Mouse (Mus musculus) heart, postnatal 10 days (tissue): ENCODE results near the gene Lrrc8d. TPM values are rescaled to one million over a fixed set of nuclear protein-coding genes. Genes with fewer than 3 reads are reported as not detected.

Experiments
- DNase-seq, 2 experiments: peaks; one replicate each; pipeline ENCODE4 v3.0.0; 2021
- intact Hi-C: fragments of 180-260 bp; cut with DNase I; formaldehyde crosslinking; loops from one replicate; pipeline ENCODE4 v1.15.1; 2025
- total RNA-seq, 2 experiments: library from RNA; stranded (reverse); gene quantifications; 2 replicates each; pipeline ENCODE4 v1.2.3; 2021

Lrrc8d gene
- total RNA-seq, 2 experiments from 2014 or later = 18.7 to 19.5 TPM

DNA sequence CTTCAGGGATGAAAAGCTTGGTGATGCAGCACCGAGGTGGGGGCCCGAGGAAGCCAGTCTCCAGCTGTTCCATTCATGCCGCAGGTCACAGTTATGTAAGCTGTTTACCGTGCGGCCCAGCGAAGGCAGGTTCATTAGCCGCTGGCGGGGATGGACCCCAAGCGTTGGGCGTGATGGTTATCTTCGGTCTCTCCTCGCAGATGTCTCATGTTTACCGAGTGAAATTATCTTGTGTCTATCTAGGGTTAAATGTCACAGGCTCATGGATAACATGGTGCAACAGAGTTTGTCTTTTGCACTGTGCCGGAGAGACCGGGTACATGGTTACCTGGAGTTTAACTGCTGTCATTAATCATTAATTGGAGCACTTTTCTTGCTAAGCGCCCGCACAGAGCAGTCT lies 58.2 kb downstream of the Lrrc8d start:
- intact Hi-C loops = no loop called here

DNA sequence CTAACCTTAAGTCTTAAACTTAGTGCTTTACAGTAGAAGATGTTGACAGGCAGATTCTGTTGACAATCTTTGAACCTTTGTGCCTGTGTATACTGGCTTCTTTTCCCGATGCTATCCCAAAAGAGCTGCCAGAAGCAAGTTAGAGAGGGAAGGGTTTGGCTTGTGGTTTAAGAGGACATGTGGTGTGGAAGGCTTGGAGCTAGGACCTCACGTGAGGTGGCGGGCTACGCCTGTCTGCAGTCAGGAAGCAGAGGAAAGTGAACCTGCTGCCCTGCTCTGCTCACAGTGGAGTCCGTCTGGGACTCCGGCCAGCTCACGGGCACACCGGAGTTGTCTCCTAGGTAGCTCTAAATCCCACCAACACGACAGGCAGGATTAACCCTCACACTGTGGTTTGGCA lies 59.1 kb downstream of the Lrrc8d start:
- intact Hi-C loops = no loop called here
- DNase-seq = no peak

More for the DNA sequence above, 58.2 kb downstream of the Lrrc8d start:
- DNase-seq = no peak

DNA sequence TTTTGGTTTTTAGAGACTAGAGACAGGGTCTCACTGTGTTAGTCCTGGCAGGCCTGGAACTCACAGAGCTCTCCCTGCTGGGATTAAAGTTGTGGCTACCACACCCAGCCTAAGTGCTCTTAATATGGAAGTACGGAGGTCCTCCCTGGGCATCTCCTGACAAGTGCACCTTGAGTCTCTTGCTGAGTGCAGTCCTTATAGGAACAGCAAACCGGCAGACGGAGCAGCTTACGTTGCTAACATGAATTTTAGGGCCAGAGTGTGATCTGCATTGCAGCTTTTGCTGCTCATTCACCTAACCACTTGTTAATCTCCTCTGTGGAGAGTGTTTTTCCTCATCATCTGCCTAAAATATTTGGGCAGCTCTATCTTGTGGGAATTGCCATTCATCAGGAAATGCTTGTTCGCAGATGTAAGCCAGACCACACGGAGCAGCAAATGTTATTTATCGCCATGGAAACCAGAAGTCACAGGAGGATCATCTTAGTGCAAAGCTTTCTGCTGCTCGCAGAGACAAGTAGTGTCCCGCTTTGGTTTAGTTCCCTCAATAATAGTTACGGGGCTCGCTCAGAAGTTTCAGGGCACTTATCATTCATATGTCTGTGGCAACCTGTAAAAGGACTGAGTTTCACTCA lies 62.2 kb downstream of the Lrrc8d start:
- peak; percentile 44 to 49 for DNase-seq
- intact Hi-C loops = no loop called here

DNA sequence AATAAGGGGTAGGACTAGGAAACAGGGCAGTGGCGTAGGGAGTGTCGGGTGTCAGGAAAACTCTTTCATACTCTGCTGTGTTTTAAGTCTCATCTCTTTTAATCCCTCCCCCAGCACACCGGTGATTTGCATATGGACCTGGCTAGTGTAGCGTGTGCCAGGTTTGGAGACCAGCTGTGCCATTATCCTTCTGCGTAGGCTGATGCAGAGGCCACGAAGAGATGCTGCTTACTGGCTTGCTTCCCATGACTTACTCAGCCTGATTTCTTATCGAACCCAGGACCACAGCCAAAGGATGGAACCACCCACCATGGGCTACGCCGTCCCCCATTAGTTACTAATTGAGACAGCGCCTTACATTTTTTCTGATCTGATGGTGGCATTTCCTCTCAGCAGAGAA lies 64.6 kb downstream of the Lrrc8d start:
- no peak for DNase-seq
- intact Hi-C loops = no loop called here

DNA sequence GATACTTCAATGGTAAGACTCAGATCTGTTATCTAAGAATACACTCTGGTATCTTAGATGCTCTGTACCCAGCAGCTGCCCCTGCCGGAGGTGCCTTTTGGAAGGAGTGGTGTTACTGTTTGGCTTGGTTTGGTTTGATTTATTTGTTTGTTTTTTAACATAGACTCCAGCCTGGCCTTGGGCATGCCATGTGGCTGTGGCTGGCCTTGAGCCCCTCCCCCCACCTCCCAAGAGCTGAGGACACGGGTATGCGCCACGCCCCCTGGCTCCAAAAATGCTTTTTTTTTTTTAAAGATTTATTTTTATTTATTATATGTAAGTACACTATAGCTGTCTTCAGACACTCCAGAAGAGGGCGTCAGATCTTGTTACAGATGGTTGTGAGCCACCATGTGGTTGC lies 65.6 kb downstream of the Lrrc8d start:
- intact Hi-C loops = no loop called here

DNA sequence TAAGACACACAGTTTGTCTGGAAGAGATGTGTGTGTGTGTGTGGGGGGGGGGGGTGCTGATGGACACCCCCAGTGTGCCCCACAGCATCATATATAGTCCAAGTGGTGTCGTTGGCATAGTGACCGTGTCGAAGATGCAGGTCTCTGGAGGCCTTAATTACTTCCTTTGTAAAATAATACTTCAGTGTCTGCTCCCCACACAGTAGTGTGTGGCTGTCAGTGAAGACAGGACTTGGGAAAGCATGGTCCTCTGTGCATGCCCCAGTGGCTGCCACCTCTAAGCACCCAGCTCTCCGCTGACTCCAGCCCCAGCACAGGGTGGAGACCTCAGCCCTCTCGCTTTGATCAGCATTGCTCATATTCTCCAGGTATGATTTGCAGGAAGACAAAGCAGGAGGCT lies 76.6 kb downstream of the Lrrc8d start:
- no peak for DNase-seq
- intact Hi-C loops = no loop called here

More for the DNA sequence above, 65.6 kb downstream of the Lrrc8d start:
- DNase-seq = no peak

DNA sequence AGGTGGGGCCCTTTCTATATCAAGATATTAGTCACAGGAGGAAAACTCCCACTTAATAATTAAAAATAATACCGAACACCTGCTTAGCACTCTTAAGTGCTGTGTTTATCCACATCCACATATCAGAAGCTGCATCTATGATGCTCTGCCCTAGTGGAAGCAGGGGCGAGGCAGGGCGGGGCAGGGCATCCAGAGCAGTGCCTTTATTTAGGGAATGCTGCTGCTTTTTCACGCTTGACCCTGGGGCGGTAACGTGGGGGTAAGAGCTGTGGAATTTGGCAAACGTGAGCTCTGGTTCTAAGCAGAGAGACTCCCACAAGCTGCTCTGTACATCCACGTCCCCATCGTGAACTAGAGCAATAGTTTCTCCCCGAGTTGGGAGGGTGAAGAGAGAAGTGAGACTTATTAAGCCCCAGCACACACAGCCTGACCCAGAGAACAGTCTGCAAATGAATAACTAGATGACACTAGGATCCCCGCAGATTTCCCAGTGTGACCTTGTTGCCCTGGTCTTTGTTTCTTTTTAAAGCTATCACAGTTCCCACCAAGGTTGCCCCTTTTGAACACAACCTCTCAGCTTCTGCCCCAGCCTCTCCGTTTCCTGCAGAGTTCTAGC lies 77.3 kb downstream of the Lrrc8d start:
- DNase-seq = no peak

DNA sequence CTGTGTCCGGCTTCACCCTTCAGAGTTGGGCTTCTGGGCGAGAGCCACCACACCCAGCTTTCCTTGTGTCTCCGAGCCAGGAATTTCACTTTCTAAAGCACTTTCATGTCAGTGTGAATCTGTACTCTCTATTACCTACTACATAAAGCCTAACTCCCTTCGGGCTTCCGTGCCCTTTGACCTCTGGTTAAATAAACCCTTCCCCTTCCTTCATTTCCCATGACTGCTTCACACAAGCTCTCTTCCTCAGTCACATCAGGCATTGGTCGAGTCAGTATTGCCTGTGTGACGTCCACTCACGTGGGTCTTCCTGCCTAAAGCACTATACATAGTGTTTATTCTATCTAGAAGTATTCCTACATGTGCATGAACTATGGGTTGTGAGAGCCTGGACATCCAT lies 77.9 kb downstream of the Lrrc8d start:
- DNase-seq = no peak
- intact Hi-C loops = no loop called here

More for the DNA sequence above, 77.3 kb downstream of the Lrrc8d start:
- intact Hi-C loops = no loop called here

DNA sequence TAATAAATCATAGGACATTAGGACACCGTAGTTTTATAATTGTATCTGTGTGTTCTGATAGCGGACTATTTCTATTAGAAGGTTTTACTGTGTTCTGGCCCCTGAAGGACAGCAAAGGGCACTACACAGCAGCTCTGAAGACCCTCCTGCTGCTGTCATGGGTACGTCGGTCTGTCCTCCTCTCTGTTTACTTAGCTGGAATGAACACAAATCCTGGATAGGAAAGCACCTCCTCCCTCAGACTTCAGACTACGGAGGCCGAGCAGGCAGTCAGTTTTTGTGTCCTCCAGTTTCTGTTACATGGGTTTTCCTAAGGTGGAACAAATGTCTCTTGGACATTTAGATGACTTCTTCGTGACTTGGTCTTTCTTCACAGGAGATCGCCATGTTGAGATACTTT lies 78.4 kb downstream of the Lrrc8d start:
- intact Hi-C loops = no loop called here
- no peak for DNase-seq

DNA sequence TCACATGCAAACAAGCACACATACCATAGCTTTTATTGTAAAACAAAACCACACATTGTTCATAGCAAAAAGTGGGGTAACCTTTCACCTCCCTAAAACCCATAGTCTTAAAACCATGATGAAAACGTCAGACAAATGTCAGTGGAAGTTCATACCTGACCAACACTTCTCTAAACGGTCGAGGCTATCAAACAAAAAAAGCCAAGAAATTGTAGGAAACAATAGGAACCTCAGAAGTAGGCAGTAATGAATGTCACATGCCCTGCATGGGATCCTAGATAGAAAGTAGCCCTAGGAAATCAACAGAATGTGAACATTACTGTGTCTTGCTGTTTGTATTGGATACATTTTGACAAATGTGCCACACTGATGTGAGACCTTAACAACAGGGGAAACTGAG lies 79.0 kb downstream of the Lrrc8d start:
- intact Hi-C loops = no loop called here
- no peak for DNase-seq

DNA sequence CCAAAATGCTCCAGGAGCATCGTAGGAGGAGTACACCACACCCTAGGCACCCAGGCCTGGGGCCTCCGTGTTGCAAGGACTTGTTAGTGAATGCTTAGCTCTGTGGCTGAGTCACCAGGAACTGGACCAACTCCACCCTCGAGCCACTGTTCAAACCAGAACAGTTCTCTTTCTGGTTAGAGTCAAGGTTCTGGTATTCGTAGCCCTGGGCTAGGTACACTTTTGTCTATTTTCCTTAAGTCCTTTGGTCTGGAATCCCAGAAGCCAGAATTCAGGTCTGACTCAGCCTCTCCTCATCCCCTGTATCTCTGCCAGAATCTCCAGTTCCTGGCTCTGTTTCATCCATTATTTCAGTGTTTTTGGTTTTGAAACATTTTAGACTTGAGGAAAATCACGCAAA lies 79.6 kb downstream of the Lrrc8d start:
- no peak for DNase-seq
- intact Hi-C loops = no loop called here

DNA sequence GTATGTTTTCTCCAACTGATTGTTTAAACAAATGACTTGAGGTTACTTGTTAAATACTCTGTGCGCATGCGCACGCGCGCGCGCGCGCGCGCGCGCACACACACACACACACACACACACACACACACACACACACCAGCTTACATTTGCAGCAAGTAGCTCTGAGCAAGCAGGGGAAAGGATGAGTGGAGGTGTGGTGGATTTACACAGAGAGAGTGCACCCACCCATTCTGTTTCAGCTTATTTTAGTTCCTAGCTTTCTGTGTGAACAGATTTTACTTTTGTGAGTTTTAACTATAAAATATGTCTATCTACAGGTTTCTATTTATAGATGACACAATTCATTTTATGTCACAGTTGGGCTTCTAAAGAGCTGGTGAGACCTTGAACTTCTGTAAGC lies 84.1 kb downstream of the Lrrc8d start:
- intact Hi-C loops = no loop called here
- DNase-seq = no peak

DNA sequence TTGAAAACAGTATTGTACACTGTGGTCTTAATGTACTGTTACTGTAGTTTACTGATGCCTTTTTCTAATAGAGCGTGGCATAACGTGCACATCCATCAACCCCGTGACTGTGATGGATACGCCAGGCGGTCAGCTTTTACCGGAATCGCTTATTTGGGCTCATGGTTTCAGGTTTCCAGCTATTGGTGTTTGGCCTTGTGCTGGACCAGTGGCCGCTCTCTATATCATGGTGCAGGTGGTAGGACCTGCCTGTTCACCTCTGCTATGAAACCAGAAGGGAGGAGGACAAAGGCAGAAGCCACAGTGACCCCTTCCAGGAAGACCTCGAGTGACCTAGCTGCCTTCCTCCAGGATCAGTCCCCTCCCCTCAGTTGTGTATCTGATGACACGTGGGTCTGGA lies 85.0 kb downstream of the Lrrc8d start:
- no peak for DNase-seq
- intact Hi-C loops = no loop called here

DNA sequence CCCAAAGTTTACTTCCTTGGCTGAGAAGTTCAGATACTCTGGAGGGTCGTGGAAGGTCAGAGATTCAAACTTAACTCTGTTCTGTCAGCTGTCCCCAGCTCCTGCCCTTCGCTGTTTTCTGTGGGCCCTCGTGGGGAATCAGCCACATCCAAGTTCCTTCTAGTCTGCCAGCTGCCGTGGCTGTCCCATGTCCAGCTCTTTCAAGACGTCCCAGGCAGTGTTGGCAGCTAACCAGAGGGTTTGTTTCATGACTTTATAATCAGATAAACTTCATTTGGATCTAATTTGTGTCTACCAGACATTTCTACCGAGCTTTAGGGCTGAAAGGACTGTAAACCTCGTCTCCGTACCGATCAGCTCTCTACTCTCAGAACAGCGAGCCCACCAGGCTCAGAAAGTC lies 87.8 kb downstream of the Lrrc8d start:
- intact Hi-C loops = no loop called here
- no peak for DNase-seq

DNA sequence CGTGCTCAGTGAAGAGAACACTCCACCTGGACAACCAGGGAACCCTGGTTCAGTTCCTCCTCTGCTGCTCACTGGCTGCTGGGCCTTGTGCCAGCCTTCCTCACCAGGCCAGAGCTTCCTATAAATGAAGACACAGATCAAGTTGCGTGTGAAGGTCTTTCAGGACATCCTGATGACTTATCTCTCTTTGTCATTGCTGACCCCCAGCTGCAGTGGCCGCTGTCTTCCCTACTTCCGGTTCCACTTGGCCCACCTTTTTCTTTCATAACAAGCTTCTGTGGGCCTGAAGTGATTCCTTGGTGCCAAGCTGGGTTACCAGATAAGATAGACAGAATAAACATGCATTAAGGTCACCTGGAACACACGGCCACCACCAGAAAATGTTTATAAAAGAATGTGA lies 90.0 kb downstream of the Lrrc8d start:
- DNase-seq = peak; percentile 24 to 37
- intact Hi-C loops = no loop called here

DNA sequence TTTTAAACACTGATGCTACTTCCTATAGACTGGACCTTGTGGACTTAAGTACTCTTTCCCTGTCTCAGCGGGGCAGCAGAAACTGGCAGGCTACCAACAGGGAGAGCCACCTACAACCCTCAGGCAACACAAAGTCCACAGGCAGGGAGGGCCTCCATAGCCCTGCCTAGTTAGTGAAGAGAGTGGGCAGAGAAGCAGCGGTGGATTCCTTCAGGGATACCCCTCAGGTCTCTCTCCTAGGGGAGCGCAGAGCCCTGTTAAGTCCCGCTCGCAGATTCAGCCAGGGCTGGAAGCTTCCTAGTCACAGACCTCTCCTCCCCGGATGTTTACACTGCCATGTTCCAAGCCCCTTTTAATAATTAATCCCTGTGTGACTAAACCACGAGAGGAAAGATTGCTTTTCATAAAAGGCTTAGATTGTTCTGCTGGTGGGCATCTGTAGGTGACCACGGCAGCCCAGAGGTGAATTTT lies 92.6 kb downstream of the Lrrc8d start:
- intact Hi-C loops = no loop called here
- peak in 1 of 2 experiments; percentile 43 for DNase-seq

DNA sequence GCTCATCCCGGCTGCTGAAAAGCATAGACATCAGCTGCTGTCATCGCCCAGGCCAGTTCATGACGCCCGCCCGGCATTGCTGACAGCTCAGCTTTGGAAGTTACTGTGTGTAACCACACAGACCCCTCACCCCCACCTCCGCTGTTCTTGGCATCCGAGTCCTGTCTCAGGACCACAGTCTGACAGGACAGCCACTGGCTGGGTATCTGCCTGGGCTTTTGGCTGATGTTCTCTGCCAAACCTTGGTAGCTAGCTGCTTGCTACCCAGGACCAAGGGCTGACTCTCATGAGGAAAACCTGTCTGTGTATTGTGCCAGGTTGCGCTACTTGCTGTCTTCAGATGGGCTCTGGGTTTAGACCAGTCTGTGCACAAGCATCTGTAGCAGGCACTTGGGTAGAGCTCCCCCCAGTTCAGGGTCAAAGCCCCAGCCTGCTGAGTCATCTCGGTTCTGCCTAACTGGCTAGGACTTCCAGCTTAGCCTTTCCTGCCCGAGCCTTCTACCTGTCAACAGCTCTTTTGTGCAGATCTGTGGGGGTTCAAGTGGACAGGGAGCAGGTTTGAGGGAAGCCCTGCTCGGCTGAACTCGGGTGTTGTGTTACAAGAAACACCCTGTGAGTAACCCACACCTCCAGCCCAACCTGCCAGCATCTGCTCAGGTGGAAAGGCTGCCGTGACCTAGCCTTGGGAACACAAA lies 93.2 kb downstream of the Lrrc8d start:
- DNase-seq = peak; percentile 78 to 82
- intact Hi-C loops = no loop called here

DNA sequence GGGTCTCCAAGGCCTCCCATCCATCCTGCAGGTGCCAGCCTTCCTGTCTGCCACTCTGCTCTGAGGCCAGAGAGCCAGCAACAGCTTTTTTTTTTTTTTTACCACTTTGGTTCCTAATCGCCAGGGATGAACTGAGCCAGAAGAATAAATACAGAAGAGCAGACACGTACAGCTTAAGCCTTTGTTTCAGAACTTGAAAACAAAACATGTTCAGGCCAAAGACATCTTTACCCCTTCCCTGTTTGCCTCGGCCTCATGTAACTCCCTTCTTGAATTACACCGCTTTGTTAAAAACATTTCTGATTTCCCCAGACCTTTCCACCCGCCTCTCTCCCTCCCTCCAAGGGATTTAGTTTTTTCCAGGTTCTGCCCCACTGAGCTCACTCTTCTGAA lies 93.8 kb downstream of the Lrrc8d start:
- intact Hi-C loops = no loop called here
- no peak for DNase-seq

DNA sequence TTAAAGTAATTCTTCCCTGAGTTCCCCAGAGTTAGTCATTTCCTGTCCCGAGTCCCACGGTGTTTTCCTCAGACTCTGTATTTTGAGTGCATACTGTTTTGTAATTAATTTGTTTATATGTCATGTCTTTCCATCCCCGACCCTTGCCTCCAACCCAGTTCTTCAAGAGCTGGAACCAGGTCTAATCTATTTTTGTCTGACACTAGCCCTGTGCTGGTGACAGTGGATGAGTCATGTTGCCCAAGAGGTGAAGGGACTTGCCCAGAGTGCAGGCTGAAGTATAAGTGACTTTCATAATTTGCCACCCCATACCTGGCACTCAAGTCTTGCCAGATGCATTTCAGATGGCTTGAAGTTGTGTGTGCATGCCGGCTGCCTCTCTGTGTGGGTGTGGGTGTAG lies 98.7 kb downstream of the Lrrc8d start:
- peak in 1 of 2 experiments; percentile 19 for DNase-seq
- intact Hi-C loops = loop anchor here (5.0 kb wide), 1 partner anchor 96 kb away; no protein-coding TSS in a partner anchor

DNA sequence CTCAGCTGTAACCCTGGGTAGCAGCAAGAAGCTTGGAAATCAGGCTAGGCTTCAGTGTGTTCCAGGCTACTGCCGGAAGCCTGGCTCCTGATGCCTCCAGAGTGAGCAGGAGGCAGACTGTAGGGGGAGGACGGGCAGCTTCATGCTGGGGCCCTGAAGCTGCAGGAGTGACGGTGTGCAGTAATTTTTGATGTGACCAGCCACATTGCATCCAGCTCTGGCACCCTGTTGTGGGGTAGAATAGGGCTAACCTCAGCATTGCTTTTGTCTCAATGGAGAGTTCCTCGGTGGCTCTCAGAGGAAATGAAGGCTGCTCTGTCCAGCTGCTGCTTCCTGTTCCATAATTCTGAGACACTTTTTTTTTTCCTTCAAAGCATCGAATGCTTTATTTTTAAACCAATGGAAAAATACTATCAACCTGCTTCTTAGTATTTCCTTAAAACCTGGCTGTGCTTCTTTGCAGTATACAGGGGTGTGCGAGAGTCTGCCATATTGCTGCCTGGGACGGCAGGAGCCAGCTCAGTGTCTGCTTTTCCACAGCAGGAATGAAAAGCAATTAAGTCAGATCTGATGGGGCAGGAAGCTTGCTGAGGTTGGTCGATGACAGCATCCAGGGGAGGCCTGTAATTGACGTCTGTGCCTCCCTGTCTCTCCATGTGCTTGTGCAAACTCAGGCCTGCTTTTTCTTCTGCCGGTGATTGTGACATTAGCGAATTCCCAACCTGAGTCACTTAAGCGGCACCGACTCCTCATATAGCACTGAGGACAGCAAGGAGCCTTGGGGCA lies 100.3 kb downstream of the Lrrc8d start:
- intact Hi-C loops = loop anchor here (5.0 kb wide), 1 partner anchor 98 kb away; no protein-coding TSS in a partner anchor
- DNase-seq = peak; percentile 28 to 32

DNA sequence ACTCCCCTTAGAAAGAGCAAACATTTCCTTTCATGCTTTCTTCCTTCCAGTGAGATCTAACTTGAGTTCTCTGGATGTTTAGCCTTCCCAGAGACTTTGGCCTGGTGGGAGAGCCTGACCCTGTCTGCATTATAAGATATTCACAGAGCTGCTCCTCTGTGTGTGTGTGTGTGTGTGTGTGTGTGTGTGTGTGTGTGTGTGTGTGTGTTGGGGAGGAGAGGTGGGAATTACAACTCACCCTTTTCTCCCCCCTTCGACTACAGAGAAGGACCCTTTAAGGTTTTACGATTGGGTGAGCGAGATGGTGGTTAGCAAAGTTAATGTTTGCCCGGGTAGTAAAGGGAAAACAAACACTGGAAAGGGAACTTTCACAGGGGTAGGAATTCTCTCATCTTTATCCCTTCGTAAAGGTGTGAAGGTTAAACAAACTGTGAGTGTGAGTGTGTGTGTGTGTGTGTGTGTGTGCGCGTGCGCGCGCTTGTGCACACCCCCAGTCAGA lies 101.3 kb downstream of the Lrrc8d start:
- intact Hi-C loops = no loop called here
- DNase-seq = no peak
